Mouse (Mus musculus) spleen, embryonic (tissue): ENCODE results near the gene Sufu.

Source experiments
- CTCF ChIA-PET: fragments of 350-600 bp; sonication (Branson Sonifier 250); formaldehyde crosslinking; loops from one replicate; lab custom pipeline; 2022; lab: Charles Lee

Gene Sufu

GRCm38 (mm10) chr19:46486709-46487108, 90.0 kb downstream of the Sufu start:
- CTCF ChIA-PET = no interaction called here

DNA sequence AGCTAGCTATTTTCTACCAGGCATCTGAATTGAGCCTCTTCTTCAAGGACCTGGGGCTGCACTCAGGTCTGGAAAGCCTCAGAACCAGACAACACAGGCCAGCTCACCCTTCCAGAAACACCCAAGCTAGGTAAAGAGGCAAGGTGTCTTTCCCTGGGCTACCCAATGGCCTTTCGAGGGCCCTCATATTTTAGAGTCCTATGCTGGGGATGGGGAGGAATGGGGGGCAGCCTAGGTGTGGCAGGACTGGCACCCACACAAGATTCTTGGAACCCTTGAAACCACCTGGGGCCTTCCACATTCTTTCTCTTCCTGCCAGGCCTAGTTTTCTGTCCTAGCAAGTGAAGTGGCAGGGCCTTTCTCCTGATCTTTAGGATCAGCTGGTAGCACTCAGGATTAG, 92.8 kb downstream of the Sufu start:
- CTCF ChIA-PET = no interaction called here

- CTCF ChIA-PET = interaction anchor here (1.2 kb wide), 1 partner anchor 10 kb away, joined by 14 read pairs; no protein-coding TSS in a partner anchor
Measured at GRCm38 (mm10) chr19:46490634-46491033, 93.9 kb downstream of the Sufu start.

- CTCF ChIA-PET = interaction anchor here (0.6 kb wide), 1 partner anchor 626 kb away, joined by 3 read pairs; no protein-coding TSS in a partner anchor
Measured at GRCm38 (mm10) chr19:46495136-46495535, 98.4 kb downstream of the Sufu start.

- CTCF ChIA-PET = interaction anchor here (0.9 kb wide), 1 partner anchor 24 kb away, joined by 4 read pairs; no protein-coding TSS in a partner anchor
Measured at GRCm38 (mm10) chr19:46497230-46497629, 100.5 kb downstream of the Sufu start.

- CTCF ChIA-PET = interaction anchor here (0.7 kb wide), 1 partner anchor 32 kb away, joined by 6 read pairs; no protein-coding TSS in a partner anchor
Measured at GRCm38 (mm10) chr19:46499539-46499835, 102.8 kb downstream of the Sufu start.

GRCm38 (mm10) chr19:46499836-46500580, 103.3 kb downstream of the Sufu start:
- CTCF ChIA-PET = interaction anchor here (0.7 to 1.3 kb wide), 2 partner anchors 9 to 33 kb away, joined by 9 to 14 read pairs; no protein-coding TSS in a partner anchor

DNA sequence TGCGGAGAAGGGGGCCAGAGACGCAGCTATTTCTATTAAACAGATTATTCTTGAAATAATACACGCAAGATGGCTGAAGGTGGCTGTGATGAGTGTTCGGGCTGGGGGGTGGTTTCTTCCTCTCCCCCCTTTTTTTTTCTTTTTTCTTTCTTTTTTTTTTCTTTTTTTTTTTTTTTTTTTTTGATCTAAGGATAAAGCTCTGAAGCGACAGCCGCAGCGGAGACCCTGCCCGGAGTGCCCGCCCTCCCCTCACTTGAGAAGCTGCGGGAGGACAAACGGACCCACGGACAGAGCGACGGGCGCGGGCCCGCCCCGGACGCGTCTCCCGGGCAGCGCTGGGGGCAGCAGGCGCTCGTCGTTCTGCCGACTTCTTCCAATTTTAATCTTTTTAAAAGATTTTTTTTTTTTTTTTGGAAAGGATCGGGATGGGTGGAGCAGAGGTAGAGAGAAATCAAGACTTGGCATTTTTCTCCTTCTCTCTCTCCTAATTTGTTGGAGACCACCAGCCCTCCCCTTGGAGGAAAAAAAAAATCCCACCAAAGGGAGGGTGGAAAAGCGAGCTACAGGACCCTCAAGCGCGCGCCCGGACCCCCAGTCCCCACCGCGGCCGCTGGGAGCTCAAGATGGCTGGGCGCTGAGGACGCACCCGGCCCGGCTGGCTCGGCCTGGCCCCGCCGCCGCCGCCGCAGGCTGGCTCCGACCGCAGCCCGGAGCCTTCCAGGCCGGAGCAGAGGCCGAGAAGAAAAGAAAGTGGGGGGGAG, 104.1 kb downstream of the Sufu start:
- CTCF ChIA-PET = interaction anchor here (0.6 to 1.3 kb wide), 6 partner anchors 10 to 1423 kb away, joined by 4 to 14 read pairs (median 7); no protein-coding TSS in a partner anchor

DNA sequence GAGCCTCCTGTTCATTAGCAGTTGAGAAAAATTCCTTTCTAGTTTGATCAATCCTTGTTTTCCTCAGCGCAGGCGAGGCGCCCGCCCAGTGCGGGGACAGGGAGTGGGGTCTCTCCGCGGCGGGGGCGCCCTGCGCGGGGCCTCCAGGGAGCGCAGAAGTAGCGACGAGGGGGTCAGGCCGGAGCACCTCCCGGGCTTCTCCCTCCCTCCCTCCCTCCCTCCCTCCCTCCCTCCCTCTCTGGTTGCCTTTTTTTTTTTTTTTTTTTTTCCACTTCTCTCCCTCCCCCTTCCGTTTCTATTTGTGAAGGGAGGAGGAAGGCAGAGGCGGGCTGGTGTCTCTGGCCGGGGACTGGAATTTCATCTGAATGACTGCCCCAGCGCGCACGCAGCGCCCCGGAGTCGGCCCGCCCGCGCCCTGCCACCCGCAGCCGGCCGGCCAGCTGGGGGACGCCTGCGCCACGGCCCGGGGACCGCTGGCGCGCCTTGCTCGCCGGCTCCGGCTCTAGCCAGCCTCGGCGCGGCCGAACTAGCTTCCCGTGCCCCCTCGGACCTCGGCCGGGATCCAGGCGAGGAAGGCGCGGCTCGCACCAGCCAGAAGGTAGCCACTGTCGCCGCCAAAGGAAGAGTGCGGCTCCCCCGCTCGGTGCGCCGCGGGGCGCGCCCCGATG, 104.8 kb downstream of the Sufu start, which contains the start of gene Trim8:
TSS of gene Trim8 (plus strand) at position 302 of the 668 bp plus-strand sequence.
- CTCF ChIA-PET = interaction anchor here (0.7 to 1.3 kb wide), 4 partner anchors 27 to 50 kb away, joined by 3 to 10 read pairs (median 7); no protein-coding TSS in a partner anchor

- CTCF ChIA-PET = interaction anchor here (0.9 to 1.3 kb wide), 2 partner anchors 27 to 34 kb away, joined by 3 to 5 read pairs; no protein-coding TSS in a partner anchor
Measured at GRCm38 (mm10) chr19:46502069-46502455, 105.4 kb downstream of the Sufu start.

GRCm38 (mm10) chr19:46502471-46503166, 105.9 kb downstream of the Sufu start:
- CTCF ChIA-PET = interaction anchor here (0.7 to 1.7 kb wide), 4 partner anchors 22 to 482 kb away, joined by 3 to 5 read pairs (median 3); no protein-coding TSS in a partner anchor

- CTCF ChIA-PET = interaction anchor here (0.6 to 1.7 kb wide), 6 partner anchors 18 to 483 kb away, joined by 3 to 9 read pairs (median 4); no protein-coding TSS in a partner anchor
Measured at GRCm38 (mm10) chr19:46503351-46504084, 106.8 kb downstream of the Sufu start.

DNA sequence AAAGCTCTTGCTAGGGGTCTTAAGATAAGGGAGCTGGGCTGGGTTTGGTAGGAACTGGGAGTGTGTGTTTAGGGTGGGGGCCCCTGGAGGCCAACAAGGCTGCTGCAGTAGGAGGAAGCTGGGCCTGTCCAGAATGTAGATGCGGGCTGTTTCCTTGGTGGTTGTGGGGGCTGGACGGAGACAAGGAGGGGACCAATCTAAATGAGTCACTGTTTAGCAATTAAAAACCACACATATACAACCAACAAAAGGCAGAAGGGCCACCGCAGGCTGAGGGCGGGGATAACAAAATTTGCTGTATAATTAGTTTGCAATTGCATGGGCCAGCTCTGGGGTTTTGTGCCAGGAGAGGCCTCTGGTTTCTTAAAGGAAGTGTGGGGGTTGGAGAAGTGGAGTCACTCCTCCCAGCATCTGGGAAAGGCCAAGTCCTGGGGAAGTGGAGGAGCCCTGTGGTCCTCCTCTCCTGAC, 107.4 kb downstream of the Sufu start:
- CTCF ChIA-PET = interaction anchor here (0.6 to 1.7 kb wide), 2 partner anchors 11 to 20 kb away, joined by 3 read pairs; no protein-coding TSS in a partner anchor

DNA sequence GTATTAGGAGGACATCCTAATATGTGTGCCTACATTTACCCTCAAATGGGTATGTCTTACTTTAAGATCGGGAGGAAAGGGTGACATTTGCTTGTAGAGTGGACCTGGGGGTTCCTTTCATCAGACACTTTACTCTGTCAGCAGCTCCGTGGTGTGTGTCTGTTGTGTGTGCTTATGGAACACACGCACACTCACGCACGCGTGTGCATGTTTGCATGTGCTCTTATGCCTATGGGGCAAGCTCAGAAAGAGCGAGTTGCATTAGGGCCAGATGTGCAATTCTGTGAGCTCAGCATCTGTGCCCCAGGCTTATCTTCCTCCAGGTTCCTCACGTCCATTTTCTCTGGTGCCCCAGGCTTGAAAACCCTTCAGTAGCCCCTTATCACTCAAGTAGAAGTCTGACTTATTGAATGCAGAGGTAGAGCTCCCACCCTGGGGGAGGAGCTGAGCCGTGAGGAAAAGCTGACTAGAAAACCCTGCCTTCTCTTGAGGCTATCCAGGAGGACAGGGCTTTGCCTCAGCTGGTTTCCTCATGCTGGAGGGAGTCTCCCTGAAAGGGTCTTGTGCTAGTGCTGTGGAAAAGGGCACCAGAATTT, 108.2 kb downstream of the Sufu start:
- CTCF ChIA-PET = interaction anchor here (1.0 kb wide), 1 partner anchor 13 kb away, joined by 3 read pairs; no protein-coding TSS in a partner anchor

DNA sequence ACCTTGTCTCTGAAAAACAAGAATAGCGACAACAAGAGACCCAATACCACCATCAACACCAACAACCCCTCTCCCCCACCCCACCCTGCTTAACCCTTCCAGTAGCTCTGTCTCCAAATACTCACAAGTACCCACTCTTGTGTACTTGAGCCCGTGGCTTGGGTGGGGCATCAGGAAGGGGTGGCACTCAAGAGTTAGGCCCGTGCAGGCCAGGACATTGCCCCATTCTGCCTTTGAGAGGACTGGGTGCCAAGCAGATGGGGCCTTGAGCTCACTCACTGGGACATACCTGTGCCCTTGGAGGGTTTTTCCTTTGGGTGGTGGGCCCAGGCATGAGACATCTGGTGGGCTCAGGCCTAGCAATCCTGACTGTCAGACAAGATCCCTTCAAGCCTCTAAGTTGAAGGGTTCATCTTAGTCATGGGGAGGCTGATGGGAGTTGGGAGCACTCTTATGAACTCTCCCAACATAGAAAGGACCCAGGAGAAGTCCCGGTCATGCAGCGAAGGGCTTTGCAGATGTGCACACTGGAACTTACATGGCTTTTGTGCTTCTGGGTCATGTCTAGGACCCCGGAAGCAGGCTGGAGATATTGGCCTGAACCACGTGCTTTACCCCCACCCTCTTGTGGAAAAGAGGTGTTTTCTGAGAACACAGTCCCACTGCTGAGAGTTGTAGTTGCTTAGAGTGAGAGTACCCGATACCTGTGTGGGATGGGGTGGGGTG, 109.1 kb downstream of the Sufu start:
- CTCF ChIA-PET = interaction anchor here (0.6 to 1.0 kb wide), 2 partner anchors 12 to 95 kb away, joined by 3 read pairs; no protein-coding TSS in a partner anchor

GRCm38 (mm10) chr19:46506372-46506717, 109.6 kb downstream of the Sufu start:
- CTCF ChIA-PET = interaction anchor here (0.6 kb wide), 1 partner anchor 94 kb away, joined by 3 read pairs; no protein-coding TSS in a partner anchor

GRCm38 (mm10) chr19:46507181-46507581, 110.5 kb downstream of the Sufu start:
- CTCF ChIA-PET = no interaction called here

DNA sequence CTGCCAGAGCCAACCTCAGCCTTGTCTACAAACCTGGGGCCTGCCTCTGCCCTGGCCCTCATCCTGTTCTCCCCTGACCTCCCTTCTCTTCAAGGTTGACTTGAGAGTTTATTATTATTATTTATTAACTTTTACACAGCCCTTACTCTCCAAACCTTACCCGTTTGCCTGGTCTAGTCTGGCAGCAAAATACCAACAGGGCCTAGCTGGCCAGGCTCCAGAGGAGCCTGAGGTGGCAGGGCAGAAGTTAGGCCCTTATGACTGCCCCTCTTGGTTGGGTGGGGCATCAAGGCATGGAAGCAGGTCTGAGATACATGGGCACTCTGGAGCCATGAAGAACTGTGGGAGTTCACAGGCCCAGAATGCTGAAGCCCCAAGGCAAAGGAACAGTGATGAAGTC, 111.1 kb downstream of the Sufu start:
- CTCF ChIA-PET = no interaction called here
